Mouse (Mus musculus) kidney, embryonic 15.5 days (tissue): ENCODE data around the gene Olfr792. TPM values are rescaled to one million over a fixed set of nuclear protein-coding genes. Genes with fewer than 3 reads are reported as not detected.

Source experiments
- ATAC-seq: fragments of 200-750 bp; cut with Nextera tagmentation; replicated peaks from 2 replicates; pipeline ENCODE4 v1.8.0; 2017; ENCODE audit warnings: moderate TSS enrichment; ENCODE audit not compliant: low FRiP score
- H3K27ac ChIP-seq: fragments of 300-500 bp; sonication (generic); 2 replicates; pipeline ENCODE4 v1.5.1; 2015; ENCODE audit warnings: mild to moderate bottlenecking, inconsistent platforms
- H3K27me3 ChIP-seq: fragments of 300-500 bp; sonication (generic); 2 replicates; pipeline ENCODE4 v1.6.1; 2015; ENCODE audit warnings: inconsistent platforms
- H3K36me3 ChIP-seq: fragments of 300-500 bp; sonication (generic); 2 replicates; pipeline ENCODE4 v1.6.1; 2015; ENCODE audit warnings: inconsistent platforms
- H3K4me1 ChIP-seq: fragments of 300-500 bp; sonication (generic); 2 replicates; pipeline ENCODE4 v1.6.1; 2015; ENCODE audit warnings: inconsistent platforms
- H3K4me2 ChIP-seq: fragments of 300-500 bp; sonication (generic); 2 replicates; pipeline ENCODE4 v1.6.1; 2015; ENCODE audit warnings: moderate library complexity, mild to moderate bottlenecking, inconsistent platforms
- H3K4me3 ChIP-seq: fragments of 300-500 bp; sonication (generic); replicated peaks from 2 replicates; pipeline ENCODE4 v1.5.1; 2015; ENCODE audit warnings: mild to moderate bottlenecking, inconsistent platforms
- H3K9ac ChIP-seq: fragments of 300-500 bp; sonication (generic); 2 replicates; pipeline ENCODE4 v1.6.1; 2015; ENCODE audit warnings: mild to moderate bottlenecking, inconsistent platforms
- H3K9me3 ChIP-seq: fragments of 300-500 bp; sonication (generic); replicated peaks from 2 replicates; pipeline ENCODE4 v1.6.1; 2016; ENCODE audit warnings: inconsistent platforms
- WGBS: fragments of 180-500 bp; shearing (Covaris S2); methylation state at CpG from one replicate; pipeline ENCODE4 v1.1.7; 2015; ENCODE audit warnings: mixed read lengths; 5-methylcytosine and 5-hydroxymethylcytosine counted together
- microRNA-seq: library from miRNA; unstranded; fragments of <30 nt; microRNA quantifications from one replicate; pipeline ENCODE4, GENCODE M21; 2016
- polyA plus RNA-seq: library from polyadenylated mRNA; unstranded; fragments of >200 nt; fragmentation: Nextera tagmentation; extraction: Ambion mirVana; gene quantifications from 2 replicates; pipeline ENCODE4 v1.2.1, GENCODE M21; 2015

The Olfr792 gene
- not detected in 2 replicates for polyA plus RNA-seq

DNA sequence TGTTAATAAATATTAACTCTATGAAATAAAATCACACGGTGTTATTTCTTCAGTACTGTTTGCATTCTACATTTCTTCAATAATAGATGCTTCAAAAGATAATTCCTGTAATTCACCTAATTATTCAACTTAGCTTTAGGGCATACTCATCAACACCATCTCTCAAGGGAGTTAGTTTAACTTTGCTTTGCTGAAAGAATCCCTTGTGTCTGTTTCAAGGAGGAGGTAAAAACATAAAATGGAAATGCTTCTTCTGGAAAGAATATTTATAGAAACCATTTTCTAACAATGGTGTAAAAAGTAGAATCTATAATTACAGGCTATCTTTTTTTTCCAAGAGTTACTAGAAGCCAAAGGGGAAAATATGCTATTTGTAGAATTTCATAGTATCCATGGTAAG is at the start of gene Olfr792:
Gene Olfr792, plus strand, starts transcription at position 301 of the 400 bp plus-strand sequence.
- Histone ChIP-seq H3K27ac (no peak within 1 kb of the TSS), H3K27me3 (no peaks in the 10 kb centered on the region), H3K4me1 (no peaks in the 10 kb centered on the region), H3K4me2 (no peak within 1 kb of the TSS), H3K4me3 (no peak within 1 kb of the TSS), H3K9ac (no peak within 1 kb of the TSS), H3K36me3 (no peaks in the 10 kb centered on the region), H3K9me3 (0 out of 2 replicates have a peak, but pooled peaks cover under 1% of the 10 kb centered on the region)
- no peak for ATAC-seq
- WGBS, result 86% methylated on average over 1 of the region's 1 CpGs

- no peak overlapping the region for H3K9ac ChIP-seq
- no peaks in the 10 kb centered on the region for H3K9me3 ChIP-seq
- no peaks in the 10 kb centered on the region for H3K4me1 ChIP-seq
- H3K27me3 ChIP-seq, result no peaks in the 10 kb centered on the region
- 81% methylated on average over 2 of the region's 2 CpGs for WGBS
- no peak overlapping the region for H3K4me3 ChIP-seq
- ATAC-seq, result no peak
- no peak overlapping the region for H3K27ac ChIP-seq
- H3K36me3 ChIP-seq, result no peaks in the 10 kb centered on the region
- H3K4me2 ChIP-seq, result no peak overlapping the region
Measured at GRCm38 (mm10) chr10:129490101-129490500, 48.9 kb upstream of the Olfr792 start.

GRCm38 (mm10) chr10:129498192-129498591 is 40.8 kb upstream of the Olfr792 start, which contains the start of gene Olfr790:
TSS of gene Olfr790 (plus strand) at chr10:129498492.
- ATAC-seq, result no peak
- H3K4me3 ChIP-seq, result no peak within 1 kb of the TSS

GRCm38 (mm10) chr10:129521492-129521891 is 17.5 kb upstream of the Olfr792 start, which contains the start of gene Olfr791:
TSS of gene Olfr791 (plus strand) at chr10:129521792.
- no peak within 1 kb of the TSS for H3K4me2 ChIP-seq
- no peaks in the 10 kb centered on the region for H3K9me3 ChIP-seq
- H3K27me3 ChIP-seq, result no peaks in the 10 kb centered on the region
- no peaks in the 10 kb centered on the region for H3K36me3 ChIP-seq
- H3K9ac ChIP-seq, result no peak within 1 kb of the TSS
- WGBS, result 67% methylated on average over 3 of the region's 3 CpGs
- no peak within 1 kb of the TSS for H3K4me3 ChIP-seq
- no peak for ATAC-seq
- no peaks in the 10 kb centered on the region for H3K4me1 ChIP-seq
- H3K27ac ChIP-seq, result no peak within 1 kb of the TSS

More at GRCm38 (mm10) chr10:129498192-129498591, 40.8 kb upstream of the Olfr792 start, which contains the start of gene Olfr790:
- no peaks in the 10 kb centered on the region for H3K36me3 ChIP-seq
- no peaks in the 10 kb centered on the region for H3K27me3 ChIP-seq
- no peak within 1 kb of the TSS for H3K9ac ChIP-seq
- no peaks in the 10 kb centered on the region for H3K4me1 ChIP-seq
- no peaks in the 10 kb centered on the region for H3K9me3 ChIP-seq
- no peak within 1 kb of the TSS for H3K4me2 ChIP-seq
- H3K27ac ChIP-seq, result no peak within 1 kb of the TSS

- Histone ChIP-seq H3K4me1 (no peaks in the 10 kb centered on the region), H3K27ac (no peak overlapping the region), H3K36me3 (no peaks in the 10 kb centered on the region), H3K9me3 (peaks cover 2% of the 10 kb centered on the region; the same call in 1 of the 2 replicates), H3K4me2 (no peak overlapping the region), H3K27me3 (no peaks in the 10 kb centered on the region), H3K9ac (no peak overlapping the region), H3K4me3 (no peak overlapping the region)
- 70% methylated on average over 1 of the region's 1 CpGs for WGBS
- 0 out of 2 replicates have a peak, but pooled peaks have one; percentile 54 for ATAC-seq
Measured at GRCm38 (mm10) chr10:129549354-129549753, 10.4 kb downstream of the Olfr792 start.

- no peak within 1 kb of the TSS for H3K4me3 ChIP-seq
- no peak for ATAC-seq
- no peaks in the 10 kb centered on the region for H3K27me3 ChIP-seq
- H3K27ac ChIP-seq, result no peak within 1 kb of the TSS
- no peaks in the 10 kb centered on the region for H3K4me1 ChIP-seq
- H3K9ac ChIP-seq, result no peak within 1 kb of the TSS
- H3K4me2 ChIP-seq, result no peak within 1 kb of the TSS
- WGBS, result 65% methylated on average over 2 of the region's 2 CpGs
- H3K36me3 ChIP-seq, result no peaks in the 10 kb centered on the region
- H3K9me3 ChIP-seq, result no peaks in the 10 kb centered on the region
Measured at GRCm38 (mm10) chr10:129567355-129567754, 28.4 kb downstream of the Olfr792 start, which contains the start of gene Olfr794. TSS of gene Olfr794 (plus strand) at chr10:129567655.

DNA sequence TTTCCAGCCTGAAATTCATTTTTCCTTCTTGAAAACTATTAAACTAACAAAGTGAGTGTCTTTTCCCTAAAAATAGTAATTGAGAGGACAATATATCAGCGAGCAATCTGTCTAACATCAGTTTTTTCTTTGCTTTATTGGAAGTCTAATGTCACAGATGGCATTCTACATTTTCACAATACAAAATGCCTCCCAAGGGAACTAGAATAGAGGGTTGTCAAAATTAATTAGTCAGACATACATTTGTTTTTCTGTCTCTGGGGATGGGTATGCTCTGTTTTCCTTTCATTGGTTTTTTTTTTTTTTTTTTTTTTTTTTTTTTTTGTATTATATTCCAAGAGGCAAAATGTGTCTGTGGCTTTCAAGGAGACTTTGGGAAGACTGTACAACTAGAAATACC is 38.1 kb downstream of the Olfr792 start:
- H3K4me3 ChIP-seq, result no peak overlapping the region
- no peak overlapping the region for H3K27ac ChIP-seq
- no peaks in the 10 kb centered on the region for H3K36me3 ChIP-seq
- WGBS, result 66% methylated on average over 1 of the region's 1 CpGs
- H3K27me3 ChIP-seq, result no peaks in the 10 kb centered on the region
- H3K4me1 ChIP-seq, result no peaks in the 10 kb centered on the region
- no peak overlapping the region for H3K4me2 ChIP-seq
- no peak overlapping the region for H3K9ac ChIP-seq
- ATAC-seq, result no peak
- no peaks in the 10 kb centered on the region for H3K9me3 ChIP-seq

Small RNAs within 50 kb of the gene (microRNA-seq; reads per million reads assigned to microRNA genes)
- not detected for gene Gm23252

Other genes with a start within 250 kb of the Olfr792 start
- gene Olfr780, start 221.0 kb upstream of the Olfr792 start, polyA plus RNA-seq, result not detected in 2 replicates
- not detected in 2 replicates for gene Olfr781, start 210.3 kb upstream of the Olfr792 start, polyA plus RNA-seq
- not detected in 2 replicates for gene Olfr782, start 190.3 kb upstream of the Olfr792 start, polyA plus RNA-seq
- gene Olfr784, start 155.1 kb upstream of the Olfr792 start, polyA plus RNA-seq, result 0.05 TPM in 2 replicates
- gene Olfr785, start 133.7 kb upstream of the Olfr792 start, polyA plus RNA-seq, result not detected in 2 replicates
- not detected in 2 replicates for gene Olfr786, start 111.9 kb upstream of the Olfr792 start, polyA plus RNA-seq
- not detected in 2 replicates for gene Olfr787, start 77.3 kb upstream of the Olfr792 start, polyA plus RNA-seq
- gene Olfr788, start 68.2 kb upstream of the Olfr792 start, polyA plus RNA-seq, result not detected in 2 replicates
- gene Olfr789, start 54.4 kb upstream of the Olfr792 start, polyA plus RNA-seq, result not detected in 2 replicates
- not detected in 2 replicates for gene Olfr790, start 40.7 kb upstream of the Olfr792 start, polyA plus RNA-seq
- not detected in 2 replicates for gene Olfr791, start 17.4 kb upstream of the Olfr792 start, polyA plus RNA-seq
- not detected in 2 replicates for gene Olfr794, start 28.5 kb downstream of the Olfr792 start, polyA plus RNA-seq
- not detected in 2 replicates for gene Olfr796, start 73.4 kb downstream of the Olfr792 start, polyA plus RNA-seq
- gene Olfr798, start 88.8 kb downstream of the Olfr792 start, polyA plus RNA-seq, result not detected in 2 replicates
- gene Olfr799, start 98.3 kb downstream of the Olfr792 start, polyA plus RNA-seq, result not detected in 2 replicates
- not detected in 2 replicates for gene Olfr800, start 118.5 kb downstream of the Olfr792 start, polyA plus RNA-seq
- gene Olfr801, start 134.7 kb downstream of the Olfr792 start, polyA plus RNA-seq, result not detected in 2 replicates
- not detected in 2 replicates for gene Olfr802, start 149.0 kb downstream of the Olfr792 start, polyA plus RNA-seq
- not detected in 2 replicates for gene Olfr803, start 155.1 kb downstream of the Olfr792 start, polyA plus RNA-seq
- gene Olfr804, start 164.0 kb downstream of the Olfr792 start, polyA plus RNA-seq, result not detected in 2 replicates
- not detected in 2 replicates for gene Olfr805, start 190.2 kb downstream of the Olfr792 start, polyA plus RNA-seq
- gene Olfr806, start 202.8 kb downstream of the Olfr792 start, polyA plus RNA-seq, result not detected in 2 replicates
- gene Olfr807, start 218.6 kb downstream of the Olfr792 start, polyA plus RNA-seq, result not detected in 2 replicates
- not detected in 2 replicates for gene Olfr808, start 226.3 kb downstream of the Olfr792 start, polyA plus RNA-seq
- not detected in 2 replicates for gene Olfr809, start 235.5 kb downstream of the Olfr792 start, polyA plus RNA-seq